Mouse (Mus musculus) heart, adult 2 months (tissue): ENCODE data around the gene Gnaq. TPM values are rescaled to one million over a fixed set of nuclear protein-coding genes. Genes with fewer than 3 reads are reported as not detected.

Experiments used
- DNase-seq, 2 experiments: peaks; one replicate each; pipeline ENCODE4 v3.0.0; 2021
- H3K27ac ChIP-seq: fragments of 200-600 bp; 2 replicates; pipeline ENCODE4 v1.8.1; 2022
- H3K27me3 ChIP-seq: fragments of 200-500 bp; 2 replicates; pipeline ENCODE4 v1.6.1; 2012; ENCODE audit warnings: mild to moderate bottlenecking, low read length, inconsistent platforms, mixed read lengths; ENCODE audit not compliant: control insufficient read depth, insufficient read depth
- H3K36me3 ChIP-seq: fragments of 200-500 bp; 2 replicates; pipeline ENCODE4 v1.6.1; 2012; ENCODE audit warnings: low read length, inconsistent platforms; ENCODE audit not compliant: control insufficient read depth, insufficient read depth
- H3K4me1 ChIP-seq: fragments of 200-500 bp; 2 replicates; pipeline ENCODE4 v1.6.1; 2011; ENCODE audit warnings: low read length; ENCODE audit not compliant: control insufficient read depth, insufficient read depth
- H3K4me3 ChIP-seq: fragments of 200-600 bp; 2 replicates; pipeline ENCODE4 v1.8.1; 2022
- H3K79me2 ChIP-seq: fragments of 200-500 bp; replicated peaks from 2 replicates; pipeline ENCODE4 v1.6.1; 2012; ENCODE audit warnings: mild to moderate bottlenecking, inconsistent platforms, low read length, moderate library complexity, mixed read lengths; ENCODE audit not compliant: control insufficient read depth, insufficient read depth
- H3K9ac ChIP-seq: fragments of 200-500 bp; 2 replicates; pipeline ENCODE4 v1.6.1; 2012; ENCODE audit warnings: low read depth, mild to moderate bottlenecking, control low read depth, inconsistent platforms, low read length, mixed read lengths
- CTCF ChIP-seq: fragments of 200-600 bp; IDR thresholded peaks from 2 replicates; pipeline ENCODE4 v1.8.1; 2022; ENCODE audit warnings: antibody characterized with exemption, mild to moderate bottlenecking, moderate library complexity
- EP300 ChIP-seq: fragments of 200-500 bp; IDR thresholded peaks from 2 replicates; pipeline ENCODE4 v1.6.1; 2011; ENCODE audit warnings: low read depth, low read length, control low read depth; ENCODE audit not compliant: insufficient read depth
- POLR2A ChIP-seq: fragments of 200-500 bp; IDR thresholded peaks from 2 replicates; pipeline ENCODE4 v1.6.1; 2011; ENCODE audit warnings: mild to moderate bottlenecking, low read depth, low read length, control low read depth; ENCODE audit not compliant: insufficient read depth
- WGBS: fragments of 180-500 bp; shearing (Covaris S2); methylation state at CpG from one replicate; pipeline ENCODE4 v1.1.7; 2018; 5-methylcytosine and 5-hydroxymethylcytosine counted together
- intact Hi-C: fragments of 180-260 bp; cut with DNase I; formaldehyde crosslinking; loops from one replicate; pipeline ENCODE4 v1.15.1; 2025
- polyA plus RNA-seq: library from polyadenylated mRNA; depleted of rRNA; stranded (reverse); fragments of >200 nt; gene quantifications from 2 replicates; pipeline ENCODE4 v1.2.3, GENCODE M21; 2012
- total RNA-seq, 2 experiments: library from RNA; stranded (reverse); gene quantifications; 2 replicates each; pipeline ENCODE4 v1.2.3; 2021

Gnaq gene
- total and polyA plus RNA-seq, 3 experiments, result 8.4 to 23.4 (median 23.1) TPM

GRCm38 (mm10) chr19:16327401-16328073, 194.9 kb downstream of the Gnaq start:
- DNase-seq, result no peak
- peaks cover 9% of the 10 kb centered on the region for H3K4me1 ChIP-seq
- no peak overlapping the region for H3K9ac ChIP-seq
- TF ChIP-seq CTCF (no peak), POLR2A (no peak), EP300 (no peak)
- H3K36me3 ChIP-seq, result peaks cover 6% of the 10 kb centered on the region
- no peak overlapping the region for H3K4me3 ChIP-seq
- no peaks in the 10 kb centered on the region for H3K27me3 ChIP-seq
- 65% methylated on average over 10 of the region's 10 CpGs for WGBS
- no peaks in the 10 kb centered on the region; the same call in 1 of the 2 replicates for H3K79me2 ChIP-seq
- no peak overlapping the region for H3K27ac ChIP-seq
- intact Hi-C loops, result loop anchor here (5.0 kb wide), 1 partner anchor 195 kb away; the partner anchor contains the start of gene Gnaq

- H3K79me2 ChIP-seq, result no peaks in the 10 kb centered on the region; the same call in 1 of the 2 replicates
- no peaks in the 10 kb centered on the region for H3K27me3 ChIP-seq
- peaks cover 6% of the 10 kb centered on the region for H3K36me3 ChIP-seq
- intact Hi-C loops, result loop anchor here (5.0 kb wide), 1 partner anchor 196 kb away; the partner anchor contains the start of gene Gnaq
- H3K27ac ChIP-seq, result no peak overlapping the region
- TF ChIP-seq EP300 (no peak), POLR2A (no peak), CTCF (no peak)
- H3K9ac ChIP-seq, result no peak overlapping the region
- peaks cover 9% of the 10 kb centered on the region for H3K4me1 ChIP-seq
- WGBS, result 68% methylated on average over 7 of the region's 7 CpGs
- H3K4me3 ChIP-seq, result no peak overlapping the region
- peak in 1 of 2 experiments; percentile 52 for DNase-seq
These were observed 195.6 kb downstream of the Gnaq start for GRCm38 (mm10) chr19:16328074-16328850.

DNA sequence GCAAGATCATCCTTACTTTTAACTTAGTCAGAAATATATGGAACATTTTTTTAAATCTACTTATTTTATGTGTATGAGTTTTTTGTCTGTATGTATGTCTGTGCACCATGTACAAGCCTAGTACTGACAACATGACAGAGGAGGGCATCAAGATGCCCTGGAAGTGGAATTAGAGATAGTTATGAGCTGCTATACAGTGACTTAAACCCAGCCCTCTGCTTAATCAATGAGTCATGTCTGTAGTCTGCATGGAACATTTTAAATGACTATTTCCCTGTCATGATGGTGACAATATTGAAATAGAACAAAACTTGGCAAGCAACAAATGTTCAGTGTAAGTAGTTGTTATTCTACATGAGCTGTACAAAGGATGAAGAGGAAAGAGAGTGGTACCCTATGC, 196.4 kb downstream of the Gnaq start:
- no peaks in the 10 kb centered on the region; the same call in 1 of the 2 replicates for H3K79me2 ChIP-seq
- DNase-seq, result no peak
- H3K27ac ChIP-seq, result no peak overlapping the region
- TF ChIP-seq CTCF (no peak), POLR2A (no peak), EP300 (no peak)
- no peaks in the 10 kb centered on the region for H3K27me3 ChIP-seq
- intact Hi-C loops, result loop anchor here (5.0 kb wide), 1 partner anchor 197 kb away; the partner anchor contains the start of gene Gnaq
- H3K4me1 ChIP-seq, result peaks cover 9% of the 10 kb centered on the region
- H3K36me3 ChIP-seq, result peaks cover 8% of the 10 kb centered on the region
- H3K9ac ChIP-seq, result no peak overlapping the region
- H3K4me3 ChIP-seq, result no peak overlapping the region

GRCm38 (mm10) chr19:16329648-16330047, 197.0 kb downstream of the Gnaq start:
- no peak overlapping the region for H3K9ac ChIP-seq
- no peak overlapping the region for H3K27ac ChIP-seq
- TF ChIP-seq CTCF (no peak), EP300 (no peak), POLR2A (no peak)
- 85% methylated on average over 6 of the region's 6 CpGs for WGBS
- H3K79me2 ChIP-seq, result no peaks in the 10 kb centered on the region; the same call in 1 of the 2 replicates
- no peak overlapping the region for H3K4me3 ChIP-seq
- peaks cover 8% of the 10 kb centered on the region for H3K36me3 ChIP-seq
- peaks cover 9% of the 10 kb centered on the region for H3K4me1 ChIP-seq
- H3K27me3 ChIP-seq, result no peaks in the 10 kb centered on the region
- intact Hi-C loops, result loop anchor here (5.0 kb wide), 2 partner anchors 197 to 267 kb away; partner anchors contain the start of gene Gnaq
- no peak for DNase-seq

DNA sequence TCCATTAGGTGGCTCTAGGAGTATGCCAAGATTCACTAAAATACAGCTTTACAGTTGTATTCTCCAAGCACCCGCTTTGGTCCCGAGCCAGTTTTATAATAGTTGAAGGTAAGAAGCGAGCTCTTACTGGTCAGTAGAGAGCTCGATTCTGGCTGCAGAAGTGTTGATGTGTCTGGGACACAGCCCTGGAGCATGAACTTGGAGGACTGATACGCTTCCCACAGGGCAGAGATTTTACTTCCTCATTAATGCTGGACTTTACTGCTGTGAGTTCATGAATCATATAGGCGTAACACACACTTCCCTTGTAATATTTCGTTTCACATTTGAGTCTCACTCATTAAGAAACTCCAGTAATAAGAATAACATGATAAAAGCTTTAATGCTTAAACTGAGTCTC, 197.5 kb downstream of the Gnaq start:
- Histone ChIP-seq H3K27ac (no peak overlapping the region), H3K4me3 (no peak overlapping the region), H3K27me3 (no peaks in the 10 kb centered on the region), H3K79me2 (no peaks in the 10 kb centered on the region; the same call in 1 of the 2 replicates), H3K36me3 (peaks cover 8% of the 10 kb centered on the region), H3K4me1 (peaks cover 9% of the 10 kb centered on the region), H3K9ac (no peak overlapping the region)
- TF ChIP-seq CTCF, result no peak
- no peak for TF ChIP-seq EP300
- no peak for TF ChIP-seq POLR2A
- intact Hi-C loops, result loop anchor here (5.0 kb wide), 1 partner anchor 268 kb away; no protein-coding TSS in a partner anchor
- no peak for DNase-seq
- WGBS, result 60% methylated on average over 7 of the region's 7 CpGs
